Mouse (Mus musculus) effector memory CD4-positive, alpha-beta T cell, adult 7 months (primary cell): ENCODE results near the gene Lhb. TPM values are rescaled to one million over a fixed set of nuclear protein-coding genes. Genes with fewer than 3 reads are reported as not detected.

Source experiments
- polyA plus RNA-seq: library from polyadenylated mRNA; unstranded; fragments of 100-300 nt; shearing (Covaris generic); gene quantifications from one replicate; pipeline ENCODE4 v1.2.1, GENCODE M21; 2017

Lhb gene
- polyA plus RNA-seq = not detected

GRCm38 (mm10) chr7:45420615-45420919, at the start of gene Lhb:
Gene Lhb (plus strand): TSS chr7:45420820.

GRCm38 (mm10) chr7:45395578-45396336, 24.9 kb upstream of the Lhb start, which contains the start of gene Snrnp70:
Gene Snrnp70 (minus strand): TSS chr7:45395742.

DNA sequence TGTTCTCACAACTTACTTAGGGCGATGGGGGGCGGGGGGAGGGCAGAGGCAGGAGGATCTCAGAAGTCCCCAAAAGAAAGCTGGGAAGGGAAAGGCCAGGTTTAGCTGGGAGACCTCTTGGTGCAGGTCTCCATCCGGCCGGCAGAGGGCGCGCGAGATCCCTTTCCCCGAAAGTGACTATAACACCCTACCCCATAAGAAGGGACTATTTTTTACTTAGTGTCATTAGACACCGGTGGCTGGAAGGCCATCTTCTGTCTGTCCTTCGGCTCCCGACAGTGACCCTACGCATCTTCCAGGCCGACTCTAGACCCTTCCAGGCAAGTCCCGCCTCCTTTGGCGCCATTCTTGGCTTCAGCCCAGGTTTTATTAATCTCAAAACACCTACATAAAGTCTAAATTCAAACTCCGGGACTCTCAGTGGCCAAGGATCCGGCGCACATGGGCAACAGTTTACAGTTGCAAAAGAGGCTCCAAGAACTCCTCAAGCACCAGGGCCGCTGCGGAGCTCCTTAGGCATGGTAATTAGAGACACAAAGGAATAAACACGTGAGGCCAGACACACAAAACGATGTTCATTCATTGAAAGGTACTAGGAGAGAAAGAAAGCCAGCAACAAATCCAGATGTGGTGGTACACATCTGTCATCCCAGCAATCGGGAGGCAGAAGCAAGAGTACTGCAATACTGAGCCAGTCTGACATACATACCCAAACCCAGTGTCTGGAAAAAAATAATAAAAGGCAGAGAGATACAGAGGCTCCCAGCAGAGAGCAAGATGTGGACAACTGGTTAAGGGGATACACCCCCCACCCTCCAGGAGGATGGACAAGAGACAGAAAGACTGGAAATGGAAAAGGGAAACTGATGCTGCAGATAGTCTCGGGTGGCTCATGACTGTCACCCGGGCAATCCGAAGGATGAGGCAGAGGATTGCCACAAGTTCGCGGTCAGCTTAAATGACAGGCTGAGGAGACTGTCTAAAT, 15.2 kb upstream of the Lhb start, which contains the start of gene Kcna7:
TSS of gene Kcna7 (plus strand) at position 563 of the 985 bp plus-strand sequence.

GRCm38 (mm10) chr7:45413113-45413863, 7.3 kb upstream of the Lhb start, which contains the start of gene Ntf5:
Gene Ntf5 (plus strand): TSS chr7:45413695.

DNA sequence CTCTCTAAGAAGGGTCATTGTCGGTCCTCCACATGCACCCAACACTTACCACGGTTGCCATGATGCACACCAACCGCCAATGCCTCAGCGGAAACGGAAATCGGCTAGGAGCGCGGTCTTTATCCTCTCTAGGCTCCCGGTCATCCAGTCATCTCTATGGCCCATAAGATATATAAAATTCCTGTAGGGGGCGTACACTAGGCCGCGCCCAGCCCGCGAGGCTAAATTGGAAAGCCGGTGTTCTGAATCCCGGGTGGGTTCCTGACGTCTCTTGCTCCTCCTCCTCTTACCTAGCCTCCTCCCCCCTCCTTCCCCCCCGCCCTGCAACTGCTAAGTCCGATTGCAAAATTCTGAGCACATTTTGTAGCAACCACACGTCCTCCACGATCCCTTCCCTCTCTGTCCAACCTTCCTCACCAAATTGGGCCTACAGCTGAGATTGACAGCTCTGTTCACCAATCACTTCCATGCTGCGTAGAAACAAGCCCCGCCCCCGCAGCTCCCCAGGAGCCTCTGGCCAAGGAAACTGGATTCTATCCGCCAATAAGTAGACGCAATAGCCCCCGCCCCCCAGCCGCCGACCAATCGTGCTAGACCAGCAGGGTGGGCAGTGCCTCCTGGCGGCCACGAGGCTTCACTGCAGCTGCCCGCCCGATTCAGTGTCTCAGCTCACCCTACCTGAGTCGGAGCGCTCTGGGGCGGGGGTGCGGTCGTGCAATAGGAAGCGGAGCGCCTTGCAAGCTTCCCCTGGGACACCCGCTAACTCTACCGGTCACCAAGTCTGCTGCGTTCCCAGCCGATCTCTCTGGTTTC, 13.8 kb downstream of the Lhb start, which contains the start of gene Gys1:
TSS of gene Gys1 (plus strand) at position 642 of the 813 bp plus-strand sequence.

DNA sequence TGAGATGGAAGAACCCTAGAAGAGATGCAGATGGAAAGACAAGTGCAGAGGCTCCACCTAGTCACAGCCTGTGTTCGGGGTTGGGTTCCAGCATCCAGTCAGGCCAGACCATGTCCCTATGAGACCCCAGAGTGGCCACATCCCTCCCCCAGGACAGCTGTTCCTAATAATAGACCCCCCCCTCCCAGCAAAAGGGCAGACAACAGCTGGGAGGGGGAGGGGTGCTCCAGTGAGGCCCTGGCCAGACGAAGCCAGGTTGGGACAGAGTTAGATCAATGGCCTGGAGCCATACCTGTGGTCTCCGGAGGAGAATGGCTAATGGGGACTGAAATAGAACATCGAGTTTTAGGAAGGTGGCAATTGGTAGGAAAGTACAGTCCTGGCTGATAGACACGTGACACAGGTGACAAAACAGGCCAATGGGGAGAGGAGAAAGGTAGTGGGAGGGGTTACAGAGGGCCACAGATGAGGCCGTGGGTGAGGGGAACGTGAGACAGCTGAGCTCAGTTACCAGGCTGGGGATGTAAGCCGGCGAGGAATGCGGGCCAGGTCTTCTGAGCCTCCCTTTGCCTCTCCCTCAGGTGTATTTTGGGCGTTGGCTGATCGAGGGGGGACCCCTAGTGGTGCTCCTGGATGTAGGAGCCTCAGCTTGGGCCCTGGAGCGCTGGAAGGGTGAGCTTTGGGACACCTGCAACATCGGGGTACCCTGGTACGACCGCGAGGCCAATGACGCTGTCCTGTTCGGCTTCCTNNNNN, 17.1 kb downstream of the Lhb start, which contains the start of gene Ruvbl2:
TSS of gene Ruvbl2 (minus strand) at position 576 of the 756 bp plus-strand sequence.

DNA sequence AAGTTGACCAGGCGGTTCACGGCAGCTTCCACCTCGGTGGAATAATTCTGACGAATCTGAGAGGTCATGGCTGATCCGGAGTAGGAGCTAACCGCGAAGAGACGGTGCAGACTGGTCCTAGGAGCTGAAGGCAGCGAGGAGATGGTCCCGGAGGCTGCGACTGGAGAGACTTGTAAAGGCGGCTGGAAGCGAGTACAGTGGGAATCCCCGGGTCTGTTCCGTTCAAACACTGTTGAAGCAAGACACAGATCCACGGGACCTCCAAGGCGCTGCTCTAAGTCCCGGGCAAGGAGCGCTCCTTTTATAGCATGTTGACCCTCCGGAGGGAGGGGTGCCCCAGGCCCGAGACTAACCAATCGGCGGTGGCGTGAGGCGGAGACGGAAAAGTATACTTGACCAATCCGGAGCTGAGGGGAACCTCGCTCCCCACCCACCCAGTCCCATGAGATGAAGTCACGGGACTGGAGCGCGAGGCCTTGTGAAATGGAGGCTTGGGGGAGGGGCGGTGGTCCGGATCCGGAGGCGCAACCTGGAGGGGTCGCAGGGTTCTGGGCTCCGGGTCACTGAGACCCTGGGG, 39.0 kb downstream of the Lhb start, which contains the start of gene Ftl1:
TSS of gene Ftl1 (minus strand) at position 321 of the 577 bp plus-strand sequence.

GRCm38 (mm10) chr7:45466283-45467089, 45.9 kb downstream of the Lhb start, which contains the start of gene Bax:
Gene Bax (minus strand): TSS chr7:45466898.

Other genes with a start within 250 kb of the Lhb start
- not detected for gene Gfy, start 241.3 kb upstream of the Lhb start, polyA plus RNA-seq
- not detected for gene Pth2, start 239.8 kb upstream of the Lhb start, polyA plus RNA-seq
- gene Ccdc155, start 215.9 kb upstream of the Lhb start, polyA plus RNA-seq = 0.95 TPM
- 66.4 TPM for gene Dkkl1, start 208.7 kb upstream of the Lhb start, polyA plus RNA-seq
- 1.7 TPM for gene Tead2, start 205.1 kb upstream of the Lhb start, polyA plus RNA-seq
- 386 TPM for gene Cd37, start 181.7 kb upstream of the Lhb start, polyA plus RNA-seq
- not detected for gene Slc6a16, start 179.7 kb upstream of the Lhb start, polyA plus RNA-seq
- gene Slc6a21, start 143.3 kb upstream of the Lhb start, polyA plus RNA-seq = 0.93 TPM
- 5.0 TPM for gene Trpm4, start 87.0 kb upstream of the Lhb start, polyA plus RNA-seq
- gene Hrc, start 85.5 kb upstream of the Lhb start, polyA plus RNA-seq = not detected
- 0.12 TPM for gene Ppfia3, start 53.8 kb upstream of the Lhb start, polyA plus RNA-seq
- not detected for gene Lin7b, start 50.2 kb upstream of the Lhb start, polyA plus RNA-seq
- 211 TPM for gene Snrnp70, start 25.1 kb upstream of the Lhb start, polyA plus RNA-seq
- not detected for gene Kcna7, start 15.2 kb upstream of the Lhb start, polyA plus RNA-seq
- 0.60 TPM for gene Ntf5, start 7.1 kb upstream of the Lhb start, polyA plus RNA-seq
- 3.2 TPM for gene Gys1, start 14.0 kb downstream of the Lhb start, polyA plus RNA-seq
- gene Ruvbl2, start 17.3 kb downstream of the Lhb start, polyA plus RNA-seq = 32.3 TPM
- gene Ftl1, start 39.1 kb downstream of the Lhb start, polyA plus RNA-seq = 2,366 TPM
- 236 TPM for gene Bax, start 46.1 kb downstream of the Lhb start, polyA plus RNA-seq
- 1.3 TPM for gene Tulp2, start 61.1 kb downstream of the Lhb start, polyA plus RNA-seq
- 0.89 TPM for gene Gm45808, start 66.0 kb downstream of the Lhb start, polyA plus RNA-seq
- gene Dhdh, start 68.0 kb downstream of the Lhb start, polyA plus RNA-seq = 0.80 TPM
- gene Nucb1, start 89.6 kb downstream of the Lhb start, polyA plus RNA-seq = 218 TPM
- 751 TPM for gene Ppp1r15a, start 105.4 kb downstream of the Lhb start, polyA plus RNA-seq
- gene Plekha4, start 105.5 kb downstream of the Lhb start, polyA plus RNA-seq = 1.3 TPM
- gene Hsd17b14, start 134.1 kb downstream of the Lhb start, polyA plus RNA-seq = 2.0 TPM
- gene Bcat2, start 149.3 kb downstream of the Lhb start, polyA plus RNA-seq = 38.0 TPM
- gene Fgf21, start 194.7 kb downstream of the Lhb start, polyA plus RNA-seq = not detected
- 1.2 TPM for gene Fut1, start 196.5 kb downstream of the Lhb start, polyA plus RNA-seq
- gene Izumo1, start 201.0 kb downstream of the Lhb start, polyA plus RNA-seq = not detected
- not detected for gene Rasip1, start 206.7 kb downstream of the Lhb start, polyA plus RNA-seq
- 1.1 TPM for gene Mamstr, start 219.2 kb downstream of the Lhb start, polyA plus RNA-seq
- gene Fut2, start 245.6 kb downstream of the Lhb start, polyA plus RNA-seq = 0.89 TPM